Mouse (Mus musculus) retina, adult 2 months (tissue): ENCODE results near the gene Dlgap1.

Experiments
- DNase-seq: peaks from one replicate; pipeline ENCODE4 v3.0.0-alpha.2; 2012; ENCODE audit warnings: low read depth, low spot score

The Dlgap1 gene

DNA sequence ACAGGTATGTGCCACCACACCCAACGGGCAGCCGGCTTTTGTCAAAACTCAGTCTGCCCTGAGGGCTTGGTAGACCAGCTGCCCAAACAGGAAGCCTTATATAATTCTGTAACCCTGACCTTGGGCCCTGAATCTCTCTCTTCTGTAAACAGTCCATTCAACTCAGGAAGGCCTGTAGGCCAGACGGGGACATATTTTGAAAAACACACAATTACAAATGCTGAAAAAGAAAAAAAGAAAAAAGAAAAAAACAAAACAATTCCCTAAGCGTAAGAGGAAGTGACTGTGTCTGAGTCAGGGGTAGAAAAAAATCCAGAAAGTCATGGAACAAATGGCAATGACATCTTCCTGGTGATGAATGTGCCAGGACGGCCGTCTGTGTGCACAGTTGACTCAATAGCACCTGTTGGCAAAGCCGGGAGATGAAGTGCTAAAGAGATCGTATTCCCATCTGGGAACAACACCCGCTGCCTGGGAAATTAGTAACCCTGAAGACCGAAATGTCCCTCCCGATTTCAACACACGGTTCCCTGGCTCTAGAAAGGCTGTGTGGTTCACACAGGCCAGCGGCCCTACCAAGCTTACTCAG, 784.7 kb downstream of the Dlgap1 start:
- DNase-seq = no peak

DNA sequence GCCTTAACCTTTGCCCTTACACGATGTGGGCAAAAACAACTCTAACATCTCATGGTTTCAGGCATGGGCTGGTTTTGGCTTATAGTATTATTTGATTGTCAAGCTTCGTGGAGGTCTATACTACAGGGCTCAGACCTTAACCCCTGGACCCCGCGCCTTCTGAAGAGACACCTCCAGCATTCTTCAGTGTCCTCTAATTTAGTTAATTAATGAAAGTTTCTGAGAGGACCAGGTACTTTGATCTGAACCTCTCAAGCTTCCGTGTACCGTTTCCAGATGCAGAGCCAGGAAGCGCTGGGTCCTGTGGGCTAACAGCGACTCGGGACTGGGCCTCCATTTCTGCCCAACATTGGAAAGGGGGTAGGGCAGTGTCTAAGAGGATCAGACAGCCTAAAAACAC, 785.2 kb downstream of the Dlgap1 start:
- DNase-seq = no peak

DNA sequence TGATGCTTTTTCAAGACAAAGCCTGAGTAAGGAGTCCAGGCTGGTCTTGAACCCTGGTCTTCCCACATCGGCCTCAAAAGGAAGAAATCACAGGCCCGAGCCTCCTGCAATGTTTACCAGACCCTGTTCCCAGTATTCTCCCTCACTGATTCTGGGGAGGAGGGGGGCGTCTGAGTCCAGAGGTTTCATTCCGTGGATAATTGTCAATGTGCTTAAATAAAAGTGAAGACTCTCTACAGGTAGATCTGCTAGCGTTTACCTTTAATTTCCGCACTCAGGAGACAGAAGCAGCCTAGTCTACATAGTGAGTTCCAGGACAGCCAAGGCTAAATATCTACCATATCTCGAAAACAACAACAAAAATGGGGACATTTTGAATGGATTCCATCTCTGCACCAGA, 785.8 kb downstream of the Dlgap1 start:
- no peak for DNase-seq

DNA sequence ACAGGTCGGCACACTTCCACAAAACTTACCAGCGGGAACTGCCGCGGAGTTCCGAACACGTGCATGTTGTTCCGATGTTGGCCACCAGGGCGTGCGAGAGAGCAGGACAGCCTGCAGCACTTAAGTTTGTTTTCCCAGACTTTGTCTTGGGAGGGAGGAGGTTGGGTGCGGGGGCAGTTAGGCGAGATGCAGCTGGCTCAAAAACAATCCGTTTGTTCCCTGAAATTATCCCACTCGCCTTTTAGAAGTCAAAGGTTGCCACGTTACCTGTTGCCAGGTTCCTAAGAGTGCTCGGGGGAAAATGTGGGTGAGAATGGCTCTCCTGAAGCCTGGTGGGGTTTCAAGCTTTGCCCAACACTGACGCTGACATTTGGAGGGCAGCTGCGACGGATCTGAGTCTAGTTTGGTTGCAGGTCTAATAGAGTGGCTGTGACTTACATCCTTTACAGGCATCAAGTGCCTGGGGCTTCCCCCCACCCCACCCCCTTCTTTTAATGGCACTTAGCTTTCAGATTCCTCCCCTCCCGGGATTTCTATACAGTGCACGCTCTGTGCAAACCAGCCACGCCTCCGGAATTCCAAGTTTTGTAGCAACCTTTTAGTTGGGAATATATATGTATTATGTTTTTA, 786.3 kb downstream of the Dlgap1 start:
- peak; percentile 33 for DNase-seq

DNA sequence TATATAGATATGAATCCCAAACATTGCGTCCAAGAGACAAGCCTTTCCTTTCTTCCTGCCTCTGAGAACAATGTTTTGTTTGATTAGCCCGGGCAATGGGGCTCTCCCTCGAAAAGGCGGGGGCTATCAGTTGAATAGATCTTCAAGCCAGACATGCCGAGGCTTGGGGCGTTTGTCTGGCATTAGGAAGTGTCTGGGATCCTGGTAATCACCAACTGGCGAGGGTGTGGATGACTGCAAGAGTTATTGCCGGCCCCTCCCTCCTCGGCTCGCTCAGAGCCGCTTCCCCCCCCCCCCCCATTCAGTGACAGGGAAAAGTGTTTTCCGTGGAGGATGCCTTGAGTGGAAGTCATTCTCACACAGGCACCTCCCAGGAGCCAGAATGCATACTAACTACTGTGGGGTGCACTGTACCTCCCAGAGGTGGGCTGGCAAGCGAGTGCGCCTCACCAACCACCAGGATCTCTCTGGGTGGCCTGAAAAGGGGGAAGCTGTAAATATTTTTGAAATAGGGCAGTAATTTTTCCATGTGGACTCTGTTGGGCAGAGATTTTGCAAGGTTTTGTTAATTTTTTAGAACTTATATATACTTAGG, 786.9 kb downstream of the Dlgap1 start:
- DNase-seq = no peak

DNA sequence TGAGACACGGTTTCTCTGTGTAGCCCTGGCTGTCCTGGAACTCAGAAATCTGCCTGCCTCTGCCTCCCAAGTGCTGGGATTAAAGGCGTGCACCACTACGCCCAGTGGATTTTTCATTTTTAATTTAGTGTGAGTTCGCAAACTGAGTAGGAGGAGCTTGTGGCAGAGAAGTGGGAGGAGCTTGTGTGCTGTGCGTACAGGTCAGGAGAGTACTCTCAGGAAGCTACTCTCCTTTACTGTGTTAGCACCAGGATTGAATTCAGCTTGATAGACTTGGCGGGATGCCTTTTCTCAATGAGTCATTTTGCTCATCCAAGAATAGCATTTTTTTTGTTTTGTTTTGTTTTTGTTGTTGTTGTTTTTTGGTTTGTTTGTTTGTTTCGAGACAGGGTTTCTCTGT, 793.1 kb downstream of the Dlgap1 start:
- DNase-seq = no peak

DNA sequence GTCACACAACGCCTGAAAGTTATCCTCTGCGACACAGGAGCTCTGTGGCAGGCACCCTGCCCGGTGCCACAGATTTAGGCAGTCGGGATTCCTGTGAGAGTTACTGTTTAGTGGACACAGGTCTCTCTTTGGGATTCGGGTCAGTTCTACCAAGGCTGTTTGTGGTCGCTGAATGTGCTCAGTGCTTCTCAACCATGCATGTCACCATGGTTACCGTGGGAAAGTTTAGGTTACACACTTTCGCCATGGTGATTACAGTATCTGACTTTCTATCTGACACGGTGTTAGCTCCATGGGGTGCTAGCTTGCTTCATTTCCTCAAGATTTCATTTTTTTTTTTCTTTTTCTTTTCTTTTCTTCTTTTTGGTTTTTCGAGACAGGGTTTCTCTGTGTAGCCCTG, 793.8 kb downstream of the Dlgap1 start:
- no peak for DNase-seq

DNA sequence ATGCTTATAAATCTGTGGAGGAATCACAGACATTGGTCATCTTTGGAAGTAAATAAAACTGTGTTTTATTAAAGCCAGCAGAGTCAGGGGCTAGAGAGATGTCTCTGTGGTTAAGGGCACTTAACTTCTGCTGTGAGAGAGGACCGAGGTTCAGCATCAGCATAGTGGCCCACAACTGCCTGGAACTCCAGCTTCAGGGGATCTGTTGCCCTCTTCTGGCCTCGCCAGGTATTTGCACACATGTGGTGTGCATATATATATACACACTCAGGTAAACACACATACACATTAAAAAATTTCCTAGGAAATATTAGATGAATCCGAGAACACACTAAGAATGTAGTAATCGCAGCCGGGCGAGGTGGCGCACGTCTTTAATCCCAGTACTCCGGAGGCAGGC, 796.5 kb downstream of the Dlgap1 start:
- DNase-seq = no peak

DNA sequence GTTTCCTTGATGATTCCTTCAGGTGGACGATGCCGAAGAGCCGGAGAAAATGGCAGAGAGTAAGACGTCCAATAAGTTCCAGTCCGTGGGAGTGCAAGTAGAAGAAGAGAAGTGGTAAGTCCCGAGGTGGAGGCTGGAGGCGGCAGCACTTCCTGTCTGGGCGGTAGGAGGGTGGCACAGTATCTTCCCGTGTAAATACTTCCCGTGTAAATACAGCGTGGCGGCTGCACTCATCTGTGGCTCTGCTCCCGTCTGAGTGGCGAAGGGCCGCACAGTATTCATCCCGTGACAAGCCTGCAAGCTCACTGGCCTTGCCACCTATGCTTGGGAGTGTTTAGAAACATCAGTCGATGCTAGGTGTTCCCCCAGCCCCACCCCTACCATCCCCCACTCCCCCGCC, 797.1 kb downstream of the Dlgap1 start:
- DNase-seq = no peak

DNA sequence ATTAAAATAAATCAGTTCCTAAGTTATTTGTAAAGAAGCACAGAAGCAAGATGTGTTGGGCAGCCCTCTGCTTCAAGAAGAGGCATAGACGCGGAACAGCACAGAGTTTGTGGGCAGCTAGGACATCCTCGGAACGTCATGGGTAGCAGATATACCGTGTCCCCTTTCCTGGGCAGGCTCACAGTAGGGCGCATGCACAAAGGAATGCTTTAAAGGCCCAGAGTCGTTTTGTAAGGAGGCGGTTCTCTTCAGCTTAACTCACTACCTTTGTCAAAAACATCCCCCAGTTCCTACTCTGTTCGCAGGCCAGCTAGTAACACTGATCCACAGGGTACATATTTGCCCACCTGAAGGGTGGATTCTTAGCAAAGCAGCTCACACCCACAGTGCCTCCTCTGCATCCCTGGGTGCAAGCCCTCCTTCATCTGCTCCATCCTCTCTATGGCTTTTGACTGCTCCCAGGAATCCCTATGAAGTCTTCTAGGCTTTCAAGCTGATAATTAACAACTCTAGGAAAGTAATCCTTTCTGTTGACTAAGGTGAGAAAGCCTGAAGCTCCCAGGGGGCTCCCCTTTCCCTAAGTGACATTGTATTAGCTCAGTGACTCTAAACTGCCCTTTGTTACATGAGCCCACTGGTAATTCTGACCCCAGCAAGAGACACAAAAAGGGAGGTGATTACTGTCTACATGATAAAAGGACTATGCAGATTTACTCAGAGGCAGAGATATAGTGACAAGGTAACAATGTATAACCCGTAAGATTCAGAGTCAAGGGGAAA, 803.4 kb downstream of the Dlgap1 start:
- no peak for DNase-seq

DNA sequence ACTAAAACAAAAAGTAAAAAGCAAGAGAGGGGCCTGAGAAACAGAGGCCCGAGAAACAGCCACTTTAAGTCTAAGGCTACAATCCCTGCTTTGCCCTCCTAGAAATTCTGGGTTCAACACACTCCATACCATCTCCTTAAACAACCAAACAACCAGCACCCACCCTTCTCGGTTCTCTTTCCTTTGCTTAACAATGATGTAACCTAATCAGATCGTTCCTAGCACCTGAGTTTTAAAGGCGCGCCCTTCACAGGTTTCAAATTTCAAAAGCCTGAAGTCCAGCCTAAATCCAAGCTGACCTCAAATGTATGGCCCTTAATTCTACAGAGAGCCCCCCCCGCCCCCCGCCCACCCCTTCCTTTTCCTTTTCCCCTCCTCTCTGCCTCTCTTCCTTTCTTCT, 810.9 kb downstream of the Dlgap1 start:
- no peak for DNase-seq

DNA sequence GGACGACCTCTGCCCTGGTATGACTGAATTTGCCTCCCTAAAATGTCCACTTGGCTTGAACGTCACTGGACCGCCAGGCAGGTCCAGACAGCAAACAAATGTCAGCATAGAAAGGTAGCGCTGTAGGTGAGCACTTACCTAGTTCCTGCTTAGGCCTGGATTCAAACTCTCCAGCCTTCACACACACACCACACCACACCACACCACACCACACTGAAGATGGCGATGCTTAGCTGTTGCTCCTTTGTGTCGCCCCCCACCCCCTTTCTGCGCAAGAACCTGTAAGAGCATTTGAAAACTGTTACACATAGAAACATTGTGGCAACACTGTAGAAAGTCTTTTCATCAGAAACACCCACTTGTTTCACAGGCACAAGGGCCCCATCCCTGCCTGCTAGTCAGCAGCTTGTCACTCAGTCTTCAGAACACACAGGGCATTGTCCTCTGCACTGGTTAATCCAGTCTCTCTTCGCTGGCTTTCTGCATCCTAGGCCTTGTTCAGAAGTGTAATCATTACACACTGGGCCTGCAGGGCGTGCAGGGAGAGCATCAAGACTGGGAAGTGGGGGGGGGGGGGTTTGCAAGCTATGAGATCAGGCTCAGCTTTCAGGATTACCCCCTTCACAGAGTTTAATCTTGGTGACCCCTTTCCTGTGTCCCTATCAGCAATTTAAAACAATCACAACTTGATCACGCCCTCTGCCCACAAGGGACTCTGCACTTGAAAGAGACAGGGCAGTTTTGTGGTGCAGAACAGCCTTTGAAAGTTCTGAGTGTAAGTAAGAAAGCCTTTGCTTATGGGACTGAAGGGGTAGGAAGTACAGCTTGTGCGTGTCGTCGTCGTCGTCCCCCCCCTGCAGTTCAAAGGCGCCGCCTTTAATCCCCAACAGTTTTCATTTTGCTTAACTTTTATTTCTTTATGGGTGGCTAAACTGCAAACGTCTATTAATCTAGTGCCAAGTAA, 812.1 kb downstream of the Dlgap1 start:
- no peak for DNase-seq

DNA sequence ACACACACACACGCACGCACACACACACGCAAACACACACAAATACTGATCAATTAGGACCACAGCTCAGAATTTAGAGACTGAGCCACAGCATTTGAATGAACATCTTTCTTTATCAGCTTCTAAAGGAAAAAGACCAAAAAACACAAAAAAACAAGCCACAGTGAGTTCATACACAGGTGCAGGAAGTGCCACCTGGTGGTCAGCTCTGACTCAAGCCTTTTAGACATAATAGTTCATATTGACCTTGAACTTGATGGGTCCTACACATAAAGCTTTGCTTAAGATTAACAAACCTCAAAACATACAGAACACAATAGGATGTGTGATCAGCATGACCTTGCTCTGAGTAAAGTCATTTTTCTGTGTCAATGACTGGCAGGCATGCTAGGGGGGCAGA, 814.4 kb downstream of the Dlgap1 start:
- DNase-seq = no peak

DNA sequence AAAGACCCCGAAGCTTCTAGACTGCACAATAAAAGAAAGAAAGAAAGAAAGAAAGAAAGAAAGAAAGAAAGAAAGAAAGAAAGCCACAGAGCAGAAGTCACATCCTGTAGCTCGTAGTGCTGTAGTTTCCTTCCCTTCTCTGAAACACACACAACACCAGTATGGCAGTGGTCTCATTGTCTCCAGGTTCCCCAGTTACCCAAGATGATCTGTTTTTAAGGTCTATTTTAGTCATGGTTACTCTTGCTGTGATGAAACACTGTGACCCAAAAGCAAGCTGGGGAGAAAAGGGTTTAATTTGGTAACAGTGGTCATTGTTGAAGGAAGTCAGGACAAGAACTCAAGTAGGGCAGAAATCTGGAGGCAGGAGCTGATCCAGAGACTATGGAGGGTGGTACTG, 818.5 kb downstream of the Dlgap1 start:
- no peak for DNase-seq

DNA sequence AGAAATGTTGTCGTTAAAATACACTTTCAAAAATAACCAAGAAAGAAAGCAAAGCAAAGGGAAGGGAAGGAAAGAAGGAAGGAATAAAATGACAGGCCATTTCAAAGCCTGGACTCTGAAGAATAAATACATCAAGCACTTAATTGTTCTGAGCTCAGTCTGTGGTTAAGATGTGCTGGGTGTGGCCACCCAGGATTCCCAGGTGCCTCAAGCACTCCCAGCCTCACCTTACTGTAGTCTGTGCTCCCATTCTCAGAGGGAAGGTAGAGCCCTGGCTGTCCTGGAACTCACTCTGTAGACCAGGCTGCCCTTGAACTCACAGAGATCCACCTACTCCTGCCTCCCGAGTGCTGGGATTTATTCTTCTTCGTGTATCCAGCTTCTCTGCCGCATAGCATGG, 821.9 kb downstream of the Dlgap1 start:
- DNase-seq = no peak

DNA sequence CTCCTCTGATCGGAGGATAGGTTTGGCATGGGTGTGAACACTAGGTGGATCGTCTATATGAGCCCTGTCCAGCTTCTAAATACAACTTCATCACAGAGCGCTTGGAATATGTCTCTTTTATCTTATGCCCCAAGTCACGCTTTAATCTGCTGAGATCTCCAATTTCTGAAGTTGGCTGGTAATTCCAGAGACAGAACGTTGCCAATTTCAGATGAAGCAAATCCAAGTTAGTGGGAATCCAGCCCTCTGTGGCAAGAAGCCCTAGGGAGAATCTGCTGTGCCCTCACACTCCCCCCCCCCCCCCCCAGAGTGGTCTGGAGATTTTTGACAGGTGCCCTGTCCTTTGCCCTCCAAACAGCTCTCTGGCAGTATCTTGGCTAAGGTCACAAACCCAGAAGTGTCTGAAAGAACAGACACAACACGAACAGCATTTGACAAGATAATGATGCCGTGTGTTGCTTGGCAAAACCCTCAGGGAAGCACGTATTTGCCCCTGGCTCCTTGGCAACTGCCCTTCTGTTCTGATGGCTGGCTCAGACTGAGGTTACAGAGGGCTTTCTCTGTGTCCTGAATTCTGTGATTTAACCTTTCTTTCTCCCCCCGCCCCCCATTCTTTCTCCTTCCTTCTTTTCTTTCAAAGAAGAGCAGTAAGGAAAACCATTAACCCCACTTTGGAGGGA, 822.9 kb downstream of the Dlgap1 start:
- DNase-seq = no peak

DNA sequence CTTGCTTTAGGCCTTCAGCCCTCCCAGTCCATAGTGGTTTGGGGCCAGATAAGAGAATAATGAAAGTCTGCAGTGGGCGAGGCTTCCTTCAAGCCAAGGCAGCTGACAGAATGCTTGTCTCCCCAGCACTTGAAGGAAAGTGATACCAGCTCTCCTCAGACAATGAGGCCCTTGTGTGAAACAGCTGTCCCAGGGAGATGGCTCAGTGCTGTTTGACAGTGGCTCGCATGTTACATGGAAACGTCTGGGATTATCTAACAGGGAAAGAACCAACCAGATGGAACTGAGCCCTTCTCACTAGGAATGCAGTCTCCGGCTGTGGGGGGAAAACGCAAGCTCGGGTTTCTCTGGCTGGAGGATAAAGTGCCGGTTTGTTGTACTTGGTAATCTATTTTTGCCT, 825.4 kb downstream of the Dlgap1 start:
- no peak for DNase-seq

DNA sequence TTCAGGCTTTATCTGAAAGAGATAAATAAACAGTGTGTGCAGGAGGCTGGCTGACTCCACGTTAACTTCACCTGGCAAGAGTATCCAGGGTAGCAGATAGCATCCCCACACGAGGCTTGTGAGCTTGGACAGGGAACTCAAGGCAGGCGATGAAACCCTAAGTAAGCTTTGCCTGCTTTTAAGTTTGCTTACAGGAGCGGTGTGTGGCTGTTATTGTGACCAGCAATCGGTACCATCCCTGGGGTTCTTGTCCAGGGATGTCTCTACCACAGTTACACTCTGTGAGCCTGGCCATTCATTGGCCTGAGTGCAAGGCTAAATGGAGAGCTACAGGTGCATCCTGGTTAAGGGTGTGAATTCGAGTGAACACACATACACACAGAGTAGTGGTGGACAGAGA, 825.8 kb downstream of the Dlgap1 start:
- no peak for DNase-seq

DNA sequence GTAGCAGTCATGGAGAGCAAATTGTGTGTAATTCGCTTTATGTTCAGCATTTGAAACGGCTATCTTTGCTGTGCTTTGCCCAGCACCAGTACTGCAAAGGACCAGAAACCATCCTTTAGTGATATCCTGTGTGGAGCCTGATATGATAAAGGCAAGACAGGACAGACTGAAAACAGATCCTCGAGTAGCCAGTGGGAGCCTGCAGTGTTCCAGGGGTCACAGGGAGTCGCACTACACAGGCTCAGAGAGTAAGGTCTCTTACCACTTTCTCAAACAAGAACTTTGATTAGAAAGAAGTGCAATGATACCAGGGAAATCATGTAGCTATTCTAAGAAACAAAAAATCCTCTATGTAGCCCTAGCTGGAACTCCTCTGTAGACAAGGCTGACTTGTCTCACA, 826.3 kb downstream of the Dlgap1 start:
- DNase-seq = no peak

DNA sequence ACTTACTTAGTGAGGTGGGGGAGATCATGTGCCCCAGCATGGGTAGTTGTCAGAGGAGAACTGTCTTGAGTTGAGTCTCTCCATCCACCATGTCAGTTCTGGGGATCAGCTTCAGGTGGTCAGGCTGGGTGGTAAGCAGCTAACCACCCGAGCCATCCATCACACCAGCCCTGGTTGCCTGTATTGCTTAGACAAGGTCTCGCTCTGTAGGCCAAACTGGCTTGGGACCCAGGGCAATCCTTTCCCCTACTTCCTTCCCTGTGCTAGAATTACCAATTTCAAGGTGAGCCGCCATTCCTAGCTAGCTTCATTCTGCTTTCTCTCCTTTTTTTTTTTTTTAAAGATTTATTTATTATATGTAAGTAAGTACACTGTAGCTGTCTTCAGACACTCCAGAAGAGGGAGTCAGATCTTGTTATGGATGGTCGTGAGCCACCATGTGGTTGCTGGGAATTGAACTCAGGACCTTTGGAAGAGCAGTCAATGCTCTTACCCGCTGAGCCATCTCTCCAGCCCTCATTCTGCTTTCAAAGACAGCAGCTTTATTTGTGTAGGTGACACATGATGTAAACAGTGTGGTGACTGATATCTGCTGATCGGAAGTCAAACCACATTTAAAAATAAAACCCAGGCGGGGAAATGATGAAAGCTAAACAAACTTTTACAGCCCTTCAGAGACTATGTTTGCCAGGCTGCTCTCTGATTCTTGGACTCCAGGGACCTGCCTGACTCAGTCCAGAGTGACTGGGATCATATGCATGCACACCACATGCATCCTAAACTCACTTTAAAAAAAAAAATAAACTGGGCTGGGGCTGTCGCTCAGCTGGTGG, 828.3 kb downstream of the Dlgap1 start:
- DNase-seq = no peak
